Mouse (Mus musculus): ENCODE results near the gene Tgif1. TPM values are rescaled to one million over a fixed set of nuclear protein-coding genes. Genes with fewer than 3 reads are reported as not detected.

Tgif1 gene
- 40.4 TPM for polyA plus RNA-seq (2014; fragmentation: Illumina TruSeq; extraction: RNeasy Lipid Tissue Mini Kit (QIAGEN cat#74804); ENCODE audit: low read depth, low replicate concordance)

DNA sequence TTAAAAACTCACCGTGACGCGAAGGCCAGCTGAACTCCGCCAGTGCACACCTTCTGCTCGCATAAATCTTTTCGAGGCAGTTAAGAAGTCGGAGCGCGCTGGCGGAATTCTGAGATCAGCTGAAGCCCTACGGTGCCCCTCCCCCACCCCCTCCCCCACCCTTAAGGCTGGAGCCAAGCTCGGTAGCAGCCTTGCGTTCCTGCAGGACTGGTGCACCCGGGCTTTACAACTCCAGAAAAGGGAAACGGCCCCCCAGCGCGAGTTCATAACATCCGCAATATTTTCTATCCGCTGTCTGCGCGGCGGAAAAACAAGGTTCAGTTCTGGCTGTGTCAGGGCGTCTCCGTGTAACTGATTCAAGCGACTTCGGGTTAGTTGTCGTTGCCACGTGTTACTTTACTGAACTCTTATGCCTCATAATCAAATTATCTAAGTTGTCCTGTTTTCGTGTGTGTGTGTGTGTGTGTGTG, at the start of gene Tgif1:
Gene Tgif1 (minus strand): TSS at position 111 of the 470 bp plus-strand sequence.

Other genes with a start within 250 kb of the Tgif1 start
- gene Myom1, start 149.1 kb upstream of the Tgif1 start, polyA plus RNA-seq (2014; fragmentation: Illumina TruSeq; extraction: RNeasy Lipid Tissue Mini Kit (QIAGEN cat#74804); ENCODE audit: low read depth, low replicate concordance) = 4.3 TPM
- 29.9 TPM for gene Myl12a, start 149.3 kb upstream of the Tgif1 start, polyA plus RNA-seq (2014; fragmentation: Illumina TruSeq; extraction: RNeasy Lipid Tissue Mini Kit (QIAGEN cat#74804); ENCODE audit: low read depth, low replicate concordance)

Data from testis, adult 10 weeks (tissue).